Mouse (Mus musculus): ENCODE measurements around the gene Slc2a8.

DNA sequence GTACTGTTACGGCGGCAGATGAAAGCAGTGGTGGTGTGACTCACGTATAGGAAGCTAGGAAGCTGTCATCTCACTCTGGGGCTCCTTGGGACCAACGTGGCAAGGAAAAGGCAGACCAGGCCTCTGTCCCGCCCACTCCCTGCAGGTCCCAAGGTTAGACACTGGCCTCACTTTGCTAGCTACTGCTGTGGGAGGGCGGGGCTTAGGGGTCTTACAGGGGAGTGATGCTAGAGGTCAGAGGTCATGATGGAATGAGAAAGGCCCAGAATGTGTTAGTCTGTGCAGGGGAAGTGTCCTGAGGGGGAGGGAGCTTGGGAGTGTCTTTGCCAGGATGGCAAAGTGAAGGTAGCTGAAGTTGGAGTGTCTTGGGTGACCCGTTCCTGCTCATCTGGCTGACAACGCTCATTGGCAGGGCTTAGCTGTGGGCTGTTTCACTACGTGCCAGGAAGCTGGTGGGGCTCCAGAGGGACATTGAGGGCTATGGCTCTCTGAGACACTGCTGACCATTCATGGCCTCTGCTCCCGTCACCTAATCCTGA is 57.5 kb downstream of the Slc2a8 start:
- TF ChIP-seq EP300 (IDR thresholded peaks at IDR 0.05; ENCODE audit: low read depth) (no peak), CTCF (IDR thresholded peaks at IDR 0.05; ENCODE audit: low read depth) (no peak)
